Mouse (Mus musculus) ES-Bruce4 (cell line): Measurements from ENCODE around the gene Sh2d3c. TPM values are rescaled to one million over a fixed set of nuclear protein-coding genes. Genes with fewer than 3 reads are reported as not detected.
A peak's percentile ranks its signal among the peaks of the same experiment; 100 is the strongest.

ENCODE experiments used
- H3K27ac ChIP-seq: 2 replicates; pipeline ENCODE4 v1.5.1; 2012; ENCODE audit warnings: low read length, inconsistent platforms; ENCODE audit not compliant: insufficient read depth
- H3K27me3 ChIP-seq: 2 replicates; pipeline ENCODE4 v1.6.1; 2012; ENCODE audit warnings: mild to moderate bottlenecking, low read length, inconsistent platforms; ENCODE audit not compliant: control insufficient read depth, poor library complexity, insufficient read depth, severe bottlenecking
- H3K36me3 ChIP-seq: 2 replicates; pipeline ENCODE4 v1.6.1; 2012; ENCODE audit warnings: inconsistent platforms, mild to moderate bottlenecking, low read length, moderate library complexity; ENCODE audit not compliant: control insufficient read depth, poor library complexity, insufficient read depth, severe bottlenecking
- H3K4me1 ChIP-seq: one replicate; pipeline ENCODE4 v1.8.1; 2011; ENCODE audit warnings: low read length; ENCODE audit not compliant: control insufficient read depth, insufficient read depth
- H3K4me3 ChIP-seq: 2 replicates; pipeline ENCODE4 v1.5.1; 2011; ENCODE audit warnings: low read depth, mild to moderate bottlenecking, low read length
- H3K9ac ChIP-seq: 2 replicates; pipeline ENCODE4 v1.6.1; 2012; ENCODE audit warnings: low read depth, mild to moderate bottlenecking, inconsistent platforms; ENCODE audit not compliant: poor library complexity, severe bottlenecking
- H3K9me3 ChIP-seq: replicated peaks from 2 replicates; pipeline ENCODE4 v1.6.1; 2012; ENCODE audit warnings: mild to moderate bottlenecking, low read length, inconsistent platforms; ENCODE audit not compliant: control insufficient read depth, poor library complexity, insufficient read depth, severe bottlenecking
- CTCF ChIP-seq: IDR thresholded peaks from one replicate; pipeline ENCODE4 v1.8.1; 2011; ENCODE audit warnings: low read depth, low read length
- EP300 ChIP-seq: IDR thresholded peaks from 2 replicates; pipeline ENCODE4 v1.6.1; 2011; ENCODE audit warnings: low read depth, low read length; ENCODE audit not compliant: insufficient read depth
- POLR2A ChIP-seq: IDR thresholded peaks from one replicate; pipeline ENCODE4 v1.8.1; 2011; ENCODE audit warnings: low read length; ENCODE audit not compliant: insufficient read depth
- polyA plus RNA-seq: library from polyadenylated mRNA; stranded (reverse); fragments of >200 nt; gene quantifications from 2 replicates; pipeline ENCODE4 v1.2.4, GENCODE M21; 2011; ENCODE audit warnings: low read depth; ENCODE audit not compliant: missing spikeins, insufficient read depth, insufficient read length

Sh2d3c gene
- polyA plus RNA-seq, 1 experiment = 9.0 TPM

DNA sequence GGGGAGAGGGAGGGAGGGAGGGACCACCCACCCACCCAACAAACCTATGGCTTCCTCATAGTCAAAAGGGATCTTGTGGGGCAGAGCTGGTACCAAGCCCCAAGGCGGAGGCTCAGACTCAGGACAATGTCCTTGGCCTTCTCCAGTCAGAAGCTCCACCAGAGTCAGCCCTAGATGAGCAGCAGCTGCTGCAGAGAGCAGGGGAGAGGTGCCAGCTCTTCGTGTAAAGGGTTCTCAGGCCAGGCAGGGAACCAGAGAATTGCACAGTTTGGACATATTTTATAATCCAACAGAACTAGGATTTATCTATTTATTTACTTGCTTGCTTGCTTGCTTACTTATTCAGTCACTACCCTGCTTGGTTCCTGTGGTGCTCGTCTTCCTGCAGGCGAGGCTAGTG, 18.5 kb downstream of the Sh2d3c start:
- H3K27ac ChIP-seq = no peak overlapping the region
- no peak for TF ChIP-seq POLR2A
- TF ChIP-seq CTCF = no peak
- no peak for TF ChIP-seq EP300
- no peaks in the 10 kb centered on the region for H3K4me1 ChIP-seq
- H3K27me3 ChIP-seq = no peaks in the 10 kb centered on the region
- no peak overlapping the region for H3K9ac ChIP-seq
- no peaks in the 10 kb centered on the region for H3K9me3 ChIP-seq
- H3K36me3 ChIP-seq = no peaks in the 10 kb centered on the region
- no peak overlapping the region for H3K4me3 ChIP-seq

DNA sequence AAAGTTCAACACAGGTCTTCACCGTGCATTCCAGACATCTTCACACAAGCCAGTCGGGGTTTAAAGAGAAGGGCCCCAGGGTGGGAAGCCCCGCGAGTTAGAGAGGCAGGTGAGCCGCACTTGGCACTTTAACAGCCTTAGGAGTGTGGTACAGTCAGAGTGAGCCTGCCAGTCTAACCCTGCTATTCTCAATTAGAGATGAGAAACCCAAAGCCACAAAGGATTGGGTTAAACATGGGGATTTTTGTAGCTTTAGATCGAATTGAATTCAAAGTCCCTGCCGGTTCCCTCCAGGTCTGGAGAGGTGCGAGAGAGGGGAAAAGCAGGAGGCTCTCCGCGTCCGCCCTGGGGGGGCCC, 20.0 kb downstream of the Sh2d3c start, which contains the start of gene 6330409D20Rik:
6330409D20Rik (minus strand) TSS at position 101 of the 357 bp plus-strand sequence.
- Histone ChIP-seq H3K4me1 (no peaks in the 10 kb centered on the region), H3K27ac (no peak within 1 kb of the TSS), H3K9ac (peak within 1 kb of the TSS; percentile 27), H3K9me3 (no peaks in the 10 kb centered on the region), H3K4me3 (peak within 1 kb of the TSS; percentile 57), H3K36me3 (no peaks in the 10 kb centered on the region), H3K27me3 (no peaks in the 10 kb centered on the region)
- TF ChIP-seq CTCF (no peak), EP300 (no peak)

DNA sequence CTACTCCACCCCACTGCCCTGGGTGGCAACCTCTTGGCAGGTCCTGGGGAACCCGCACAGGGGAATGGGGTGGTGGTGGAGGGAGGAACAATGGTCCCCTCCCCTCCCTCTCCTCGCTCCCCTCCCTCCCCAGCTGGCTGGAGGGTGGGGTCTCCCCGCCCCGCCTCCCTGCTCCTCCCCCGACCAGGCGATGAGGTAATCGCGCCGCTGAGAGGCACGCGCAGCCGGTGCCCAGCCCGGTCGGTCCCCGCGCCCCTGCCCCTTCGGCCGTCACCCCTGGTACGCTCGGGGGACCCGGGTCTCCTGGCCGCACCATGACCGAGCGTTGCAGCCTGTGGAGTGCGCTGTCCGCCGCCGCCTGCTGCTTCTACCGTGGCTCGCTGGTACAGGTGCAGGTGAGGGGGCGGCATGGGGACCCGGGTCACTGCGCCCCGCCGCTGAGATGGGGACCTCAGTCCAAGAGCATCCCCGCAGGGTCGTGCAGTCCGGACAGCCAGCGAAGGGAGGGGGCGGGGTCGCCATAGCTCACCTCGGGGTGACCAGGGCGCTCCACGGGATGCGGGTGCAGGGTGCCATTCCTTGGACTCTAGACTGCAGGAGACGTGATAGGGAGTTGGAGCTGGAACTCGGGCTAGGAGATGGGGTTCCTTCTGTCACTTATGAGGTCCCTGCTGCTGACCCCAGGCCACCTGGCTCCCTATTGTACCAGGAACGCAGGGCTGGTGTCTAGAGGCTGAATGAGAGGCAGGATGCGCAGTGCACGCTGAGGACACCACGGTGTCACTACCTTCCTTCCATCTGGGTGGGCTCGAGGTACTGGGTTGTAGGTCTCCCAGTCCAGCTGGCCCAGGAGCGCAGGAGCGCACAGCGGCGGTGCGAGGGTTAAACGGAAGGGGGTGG, 20.7 kb downstream of the Sh2d3c start:
- H3K36me3 ChIP-seq = no peaks in the 10 kb centered on the region
- H3K4me1 ChIP-seq = no peaks in the 10 kb centered on the region
- TF ChIP-seq CTCF = no peak
- TF ChIP-seq EP300 = no peak
- TF ChIP-seq POLR2A = no peak
- peak overlapping the region; percentile 27 for H3K9ac ChIP-seq
- no peaks in the 10 kb centered on the region for H3K9me3 ChIP-seq
- H3K27me3 ChIP-seq = no peaks in the 10 kb centered on the region
- H3K27ac ChIP-seq = no peak overlapping the region
- H3K4me3 ChIP-seq = peak overlapping the region; percentile 57

DNA sequence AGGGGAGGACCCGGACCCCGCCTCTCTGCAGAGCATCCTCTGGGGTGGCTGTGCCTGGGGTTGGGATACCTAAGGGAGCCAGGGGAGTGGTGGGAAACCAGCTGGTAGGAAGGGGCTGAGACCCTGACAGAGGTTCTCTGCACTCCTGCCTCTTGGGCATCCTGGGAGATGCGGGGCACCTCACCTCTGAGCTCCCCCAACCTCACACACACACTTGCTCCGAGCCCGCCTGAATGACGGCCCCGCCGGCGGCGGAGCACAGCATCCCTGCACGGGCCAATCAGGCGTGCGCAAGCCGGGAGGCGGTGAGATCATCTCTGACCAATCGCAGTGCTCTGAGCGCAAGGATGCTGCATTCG, 21.3 kb downstream of the Sh2d3c start:
- peak overlapping the region; percentile 57 for H3K4me3 ChIP-seq
- H3K9ac ChIP-seq = no peak overlapping the region
- H3K27me3 ChIP-seq = no peaks in the 10 kb centered on the region
- no peak overlapping the region for H3K27ac ChIP-seq
- no peaks in the 10 kb centered on the region for H3K9me3 ChIP-seq
- no peaks in the 10 kb centered on the region for H3K36me3 ChIP-seq
- no peaks in the 10 kb centered on the region for H3K4me1 ChIP-seq
- no peak for TF ChIP-seq EP300
- no peak for TF ChIP-seq CTCF
- no peak for TF ChIP-seq POLR2A

DNA sequence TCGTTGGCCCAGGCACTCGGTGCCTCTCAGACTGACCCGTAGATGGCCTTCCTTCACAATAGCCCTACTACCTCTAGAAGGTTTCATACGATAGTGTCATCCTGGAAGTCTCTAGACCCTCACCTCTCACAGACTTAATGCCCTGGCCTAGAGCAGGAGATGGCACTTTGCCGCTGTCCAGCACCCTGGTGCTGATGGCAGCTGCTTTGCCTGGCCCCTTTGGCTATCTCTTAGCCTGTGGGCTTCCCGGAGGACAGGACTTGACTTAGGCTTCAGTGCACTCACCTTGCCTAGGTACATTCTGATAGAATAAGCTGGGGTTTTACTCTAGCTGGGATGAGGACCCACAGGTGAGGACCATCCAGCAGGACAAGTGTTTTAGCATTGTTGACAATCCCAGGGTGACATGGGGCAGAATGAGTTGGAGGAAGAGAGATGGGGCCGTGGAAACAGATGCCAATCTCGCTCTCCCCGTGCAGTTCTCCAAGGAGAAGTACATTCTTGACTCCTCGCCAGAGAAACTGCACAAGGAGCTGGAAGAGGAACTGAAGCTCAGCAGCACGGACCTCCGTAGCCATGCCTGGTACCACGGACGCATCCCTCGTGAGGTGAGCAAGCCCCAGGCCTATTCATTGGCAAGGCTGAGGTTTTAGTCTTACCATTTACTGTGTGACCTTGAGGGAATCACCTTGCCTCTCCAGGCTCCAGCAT, 23.6 kb downstream of the Sh2d3c start:
- no peak overlapping the region for H3K9ac ChIP-seq
- H3K27ac ChIP-seq = no peak overlapping the region
- H3K9me3 ChIP-seq = no peaks in the 10 kb centered on the region
- H3K36me3 ChIP-seq = no peaks in the 10 kb centered on the region
- H3K27me3 ChIP-seq = no peaks in the 10 kb centered on the region
- TF ChIP-seq EP300 = no peak
- no peak for TF ChIP-seq CTCF
- no peak for TF ChIP-seq POLR2A
- H3K4me3 ChIP-seq = no peak overlapping the region
- no peaks in the 10 kb centered on the region for H3K4me1 ChIP-seq

DNA sequence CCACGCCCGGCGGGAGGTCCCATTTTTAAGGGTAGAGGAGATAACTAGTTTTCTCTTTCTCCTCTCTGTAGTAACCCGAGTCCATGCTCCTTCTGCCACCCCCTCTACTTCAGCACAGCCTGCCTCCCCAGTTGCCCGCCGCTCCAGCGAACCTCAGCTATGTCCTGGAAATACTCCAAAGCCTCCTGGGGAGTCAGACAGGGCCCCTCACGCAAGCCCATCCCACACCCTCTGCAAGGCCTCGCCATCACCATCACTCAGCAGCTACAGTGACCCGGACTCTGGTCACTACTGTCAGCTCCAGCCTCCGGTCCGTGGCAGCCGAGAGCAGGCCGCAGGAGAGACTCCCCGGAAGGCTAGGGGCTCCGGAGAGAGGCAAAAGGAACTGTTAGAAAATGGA, 28.2 kb downstream of the Sh2d3c start:
- no peaks in the 10 kb centered on the region for H3K4me1 ChIP-seq
- H3K9me3 ChIP-seq = no peaks in the 10 kb centered on the region
- H3K4me3 ChIP-seq = no peak overlapping the region
- H3K36me3 ChIP-seq = no peaks in the 10 kb centered on the region
- no peaks in the 10 kb centered on the region for H3K27me3 ChIP-seq
- H3K27ac ChIP-seq = no peak overlapping the region
- H3K9ac ChIP-seq = no peak overlapping the region
- TF ChIP-seq CTCF (no peak), EP300 (no peak), POLR2A (no peak)
